Mouse (Mus musculus) lung, embryonic 16.5 days (tissue): ENCODE results near the gene Col8a1. TPM values are rescaled to one million over a fixed set of nuclear protein-coding genes. Genes with fewer than 3 reads are reported as not detected.

ENCODE experiments used
- ATAC-seq: fragments of 200-750 bp; cut with Nextera tagmentation; 2 replicates; pipeline ENCODE4 v1.8.0; 2017; ENCODE audit warnings: low read depth, mild to moderate bottlenecking, moderate library complexity
- H3K27ac ChIP-seq: fragments of 300-500 bp; sonication (generic); 2 replicates; pipeline ENCODE4 v1.5.1; 2014; ENCODE audit warnings: mild to moderate bottlenecking, control low read depth, low read length
- H3K27me3 ChIP-seq: fragments of 300-500 bp; sonication (generic); 2 replicates; pipeline ENCODE4 v1.6.1; 2014; ENCODE audit warnings: low read depth, low read length, mixed read lengths; ENCODE audit not compliant: control insufficient read depth, insufficient read depth
- H3K36me3 ChIP-seq: fragments of 300-500 bp; sonication (generic); 2 replicates; pipeline ENCODE4 v1.6.1; 2014; ENCODE audit warnings: low read length; ENCODE audit not compliant: control insufficient read depth, insufficient read depth
- H3K4me1 ChIP-seq: fragments of 300-500 bp; sonication (generic); replicated peaks from 2 replicates; pipeline ENCODE4 v1.6.1; 2014; ENCODE audit warnings: low read length, mixed read lengths; ENCODE audit not compliant: control insufficient read depth, insufficient read depth
- H3K4me2 ChIP-seq: fragments of 300-500 bp; sonication (generic); 2 replicates; pipeline ENCODE4 v1.6.1; 2014; ENCODE audit warnings: low read depth, low read length, control low read depth
- H3K4me3 ChIP-seq: fragments of 300-500 bp; sonication (generic); 2 replicates; pipeline ENCODE4 v1.5.1; 2014; ENCODE audit warnings: mild to moderate bottlenecking, low read length, control low read depth
- H3K9ac ChIP-seq: fragments of 300-500 bp; sonication (generic); 2 replicates; pipeline ENCODE4 v1.6.1; 2014; ENCODE audit warnings: low read length, control low read depth
- H3K9me3 ChIP-seq: fragments of 300-500 bp; sonication (generic); 2 replicates; pipeline ENCODE4 v1.6.1; 2016; ENCODE audit warnings: low read length; ENCODE audit not compliant: control insufficient read depth
- WGBS: fragments of 180-500 bp; shearing (Covaris S2); extraction: QIAGEN DNeasy Blood & Tissue Kit; methylation state at CpG from one replicate; pipeline ENCODE4 v1.1.7; 2014; 5-methylcytosine and 5-hydroxymethylcytosine counted together
- polyA plus RNA-seq: library from polyadenylated mRNA; unstranded; fragments of >200 nt; fragmentation: Nextera tagmentation; extraction: Ambion mirVana; gene quantifications from 2 replicates; pipeline ENCODE4 v1.2.1, GENCODE M21; 2015

Col8a1 gene
- polyA plus RNA-seq, 1 experiment from 2014 or later, result 2.6 TPM

GRCm38 (mm10) chr16:57582008-57582407, 172.5 kb downstream of the Col8a1 start:
- H3K27ac ChIP-seq, result peak overlapping the region; percentile 72
- peak; percentile 44; the same call in 1 of the 2 replicates for ATAC-seq
- WGBS, result 39% methylated on average over 2 of the region's 2 CpGs
- H3K4me1 ChIP-seq, result peaks cover 6% of the 10 kb centered on the region
- H3K9ac ChIP-seq, result no peak overlapping the region
- H3K4me2 ChIP-seq, result no peak overlapping the region
- H3K27me3 ChIP-seq, result no peaks in the 10 kb centered on the region
- H3K9me3 ChIP-seq, result no peaks in the 10 kb centered on the region
- no peak overlapping the region for H3K4me3 ChIP-seq
- no peaks in the 10 kb centered on the region for H3K36me3 ChIP-seq

GRCm38 (mm10) chr16:57580041-57580440, 174.5 kb downstream of the Col8a1 start:
- H3K4me2 ChIP-seq, result no peak overlapping the region
- H3K9me3 ChIP-seq, result no peaks in the 10 kb centered on the region
- peak overlapping the region; percentile 41; the same call in 1 of the 2 replicates for H3K27ac ChIP-seq
- peak; percentile 75 for ATAC-seq
- peaks cover 4% of the 10 kb centered on the region; the same call in 1 of the 2 replicates for H3K4me1 ChIP-seq
- 49% methylated on average over 7 of the region's 7 CpGs for WGBS
- H3K27me3 ChIP-seq, result no peaks in the 10 kb centered on the region
- no peak overlapping the region for H3K4me3 ChIP-seq
- H3K36me3 ChIP-seq, result no peaks in the 10 kb centered on the region
- H3K9ac ChIP-seq, result no peak overlapping the region

- no peak for ATAC-seq
- Histone ChIP-seq H3K27me3 (no peaks in the 10 kb centered on the region), H3K4me1 (0 out of 2 replicates have a peak, but pooled peaks cover 2% of the 10 kb centered on the region), H3K27ac (no peak overlapping the region), H3K9me3 (no peaks in the 10 kb centered on the region), H3K4me2 (no peak overlapping the region), H3K9ac (no peak overlapping the region), H3K4me3 (no peak overlapping the region), H3K36me3 (no peaks in the 10 kb centered on the region)
- 81% methylated on average over 1 of the region's 1 CpGs for WGBS
These were observed 177.0 kb downstream of the Col8a1 start for GRCm38 (mm10) chr16:57577519-57577918.

GRCm38 (mm10) chr16:57575764-57576388, 178.7 kb downstream of the Col8a1 start:
- no peak overlapping the region for H3K9ac ChIP-seq
- H3K9me3 ChIP-seq, result no peaks in the 10 kb centered on the region
- no peak overlapping the region for H3K4me2 ChIP-seq
- H3K36me3 ChIP-seq, result peaks cover 2% of the 10 kb centered on the region; the same call in 1 of the 2 replicates
- peaks cover 9% of the 10 kb centered on the region; the same call in 1 of the 2 replicates for H3K4me1 ChIP-seq
- 76% methylated on average over 1 of the region's 1 CpGs for WGBS
- no peak overlapping the region for H3K27ac ChIP-seq
- no peaks in the 10 kb centered on the region for H3K27me3 ChIP-seq
- no peak for ATAC-seq
- H3K4me3 ChIP-seq, result no peak overlapping the region

Other genes starting within 250 kb of the Col8a1 start
- 48.5 and 51.0 TPM in 2 replicates for gene Cmss1, start 147.9 kb downstream of the Col8a1 start, polyA plus RNA-seq